Mouse (Mus musculus) small intestine, adult 2 months (tissue): Measurements from ENCODE around the gene Lrguk. TPM values are rescaled to one million over a fixed set of nuclear protein-coding genes. Genes with fewer than 3 reads are reported as not detected.

Experiments used
- H3K27ac ChIP-seq: fragments of 200-500 bp; 2 replicates; pipeline ENCODE4 v1.5.1; 2012; ENCODE audit warnings: low read depth, low read length, control low read depth, inconsistent platforms; ENCODE audit not compliant: insufficient read depth
- H3K27me3 ChIP-seq: fragments of 200-500 bp; 2 replicates; pipeline ENCODE4 v1.6.1; 2012; ENCODE audit warnings: mild to moderate bottlenecking, moderate library complexity, low read length, inconsistent platforms; ENCODE audit not compliant: control insufficient read depth, insufficient read depth
- H3K36me3 ChIP-seq: fragments of 200-500 bp; 2 replicates; pipeline ENCODE4 v1.6.1; 2012; ENCODE audit warnings: mild to moderate bottlenecking, low read length, control low read depth, inconsistent platforms; ENCODE audit not compliant: control insufficient read depth, insufficient read depth
- H3K4me1 ChIP-seq: fragments of 200-500 bp; 2 replicates; pipeline ENCODE4 v1.6.1; 2012; ENCODE audit warnings: low read length, inconsistent platforms, mixed read lengths; ENCODE audit not compliant: control insufficient read depth, insufficient read depth, insufficient read length
- H3K4me3 ChIP-seq: fragments of 200-500 bp; 2 replicates; pipeline ENCODE4 v1.5.1; 2012; ENCODE audit warnings: low read depth, mild to moderate bottlenecking, control low read depth, inconsistent platforms, low read length, moderate library complexity
- CTCF ChIP-seq: fragments of 200-500 bp; IDR thresholded peaks from 2 replicates; pipeline ENCODE4 v1.5.1; 2012; ENCODE audit warnings: low read depth, mild to moderate bottlenecking, control low read depth, inconsistent platforms, low read length, moderate library complexity, mixed read lengths; ENCODE audit not compliant: insufficient replicate concordance, insufficient read length; ENCODE audit errors: extremely low read depth
- POLR2A ChIP-seq: fragments of 200-500 bp; IDR thresholded peaks from 2 replicates; pipeline ENCODE4 v1.6.1; 2012; ENCODE audit warnings: low read depth, mild to moderate bottlenecking, control low read depth, inconsistent platforms, low read length, moderate library complexity
- WGBS: fragments of 180-500 bp; shearing (Covaris S2); methylation state at CpG from one replicate; pipeline ENCODE4 v1.1.7; 2018; 5-methylcytosine and 5-hydroxymethylcytosine counted together
- polyA plus RNA-seq: library from polyadenylated mRNA; depleted of rRNA; stranded (reverse); fragments of >200 nt; gene quantifications from 2 replicates; pipeline ENCODE4 v1.2.3, GENCODE M21; 2012

The Lrguk gene
- polyA plus RNA-seq, 1 experiment: not detected

GRCm38 (mm10) chr6:34156841-34157748 lies 127.8 kb downstream of the Lrguk start:
- Histone ChIP-seq H3K4me3 (no peak overlapping the region), H3K4me1 (peaks cover 11% of the 10 kb centered on the region), H3K27ac (no peak overlapping the region), H3K27me3 (no peaks in the 10 kb centered on the region), H3K36me3 (peaks cover 29% of the 10 kb centered on the region)
- no peak for TF ChIP-seq POLR2A
- TF ChIP-seq CTCF: no peak
- WGBS: 81% methylated on average over 14 of the region's 14 CpGs

GRCm38 (mm10) chr6:34159998-34160815 lies 131.0 kb downstream of the Lrguk start:
- Histone ChIP-seq H3K4me1 (no peaks in the 10 kb centered on the region; the same call in none of the 2 replicates), H3K36me3 (peaks cover 38% of the 10 kb centered on the region), H3K4me3 (no peak overlapping the region), H3K27me3 (no peaks in the 10 kb centered on the region), H3K27ac (no peak overlapping the region)
- TF ChIP-seq POLR2A (no peak), CTCF (no peak)
- 67% methylated on average over 23 of the region's 23 CpGs for WGBS

GRCm38 (mm10) chr6:34160816-34161310 lies 131.6 kb downstream of the Lrguk start:
- Histone ChIP-seq H3K27me3 (no peaks in the 10 kb centered on the region), H3K4me3 (no peak overlapping the region), H3K4me1 (no peaks in the 10 kb centered on the region; the same call in 1 of the 2 replicates), H3K36me3 (peaks cover 44% of the 10 kb centered on the region), H3K27ac (no peak overlapping the region)
- WGBS: 91% methylated on average over 7 of the region's 7 CpGs
- TF ChIP-seq POLR2A: no peak
- no peak for TF ChIP-seq CTCF

GRCm38 (mm10) chr6:34161511-34161910 lies 132.3 kb downstream of the Lrguk start:
- Histone ChIP-seq H3K4me1 (no peaks in the 10 kb centered on the region), H3K27me3 (no peaks in the 10 kb centered on the region), H3K27ac (no peak overlapping the region), H3K4me3 (no peak overlapping the region), H3K36me3 (peaks cover 49% of the 10 kb centered on the region)
- TF ChIP-seq CTCF (no peak), POLR2A (no peak)
- whole genome bisulfite sequencing: 79% methylated on average over 7 of the region's 7 CpGs

- peaks cover 51% of the 10 kb centered on the region for H3K36me3 ChIP-seq
- H3K27me3 ChIP-seq: no peaks in the 10 kb centered on the region
- WGBS: 80% methylated on average over 2 of the region's 2 CpGs
- no peaks in the 10 kb centered on the region for H3K4me1 ChIP-seq
- TF ChIP-seq POLR2A (no peak), CTCF (no peak)
- no peak overlapping the region for H3K27ac ChIP-seq
- H3K4me3 ChIP-seq: no peak overlapping the region
Observed at GRCm38 (mm10) chr6:34162607-34163006, 133.4 kb downstream of the Lrguk start.

GRCm38 (mm10) chr6:34163014-34163413 lies 133.8 kb downstream of the Lrguk start:
- Histone ChIP-seq H3K27me3 (no peaks in the 10 kb centered on the region), H3K27ac (no peak overlapping the region), H3K4me3 (no peak overlapping the region), H3K4me1 (no peaks in the 10 kb centered on the region), H3K36me3 (peaks cover 49% of the 10 kb centered on the region)
- 83% methylated on average over 9 of the region's 9 CpGs for WGBS
- no peak for TF ChIP-seq POLR2A
- no peak for TF ChIP-seq CTCF
